Mouse (Mus musculus) retina, adult 2 months (tissue): ENCODE data around the gene Cacna1c.

Experiments used
- DNase-seq: peaks from one replicate; pipeline ENCODE4 v3.0.0-alpha.2; 2012; ENCODE audit warnings: low read depth, low spot score

Cacna1c gene

GRCm38 (mm10) chr6:119145109-119145508 is 51.1 kb downstream of the Cacna1c start:
- no peak for DNase-seq

GRCm38 (mm10) chr6:119139561-119139960 is 56.7 kb downstream of the Cacna1c start:
- DNase-seq, result no peak

- no peak for DNase-seq
Observed at GRCm38 (mm10) chr6:119137768-119138167, 58.5 kb downstream of the Cacna1c start.

- DNase-seq, result no peak
Observed at GRCm38 (mm10) chr6:119132863-119133262, 63.4 kb downstream of the Cacna1c start.

GRCm38 (mm10) chr6:119132111-119132735 is 64.0 kb downstream of the Cacna1c start:
- no peak for DNase-seq

GRCm38 (mm10) chr6:119129664-119130063 is 66.6 kb downstream of the Cacna1c start:
- no peak for DNase-seq

GRCm38 (mm10) chr6:119128521-119128920 is 67.7 kb downstream of the Cacna1c start:
- DNase-seq, result no peak

GRCm38 (mm10) chr6:119128076-119128475 is 68.1 kb downstream of the Cacna1c start:
- no peak for DNase-seq

- DNase-seq, result no peak
Observed at GRCm38 (mm10) chr6:119126991-119127390, 69.2 kb downstream of the Cacna1c start.

- no peak for DNase-seq
Observed at GRCm38 (mm10) chr6:119118371-119118770, 77.8 kb downstream of the Cacna1c start.

- no peak for DNase-seq
Observed at GRCm38 (mm10) chr6:119116290-119116689, 79.9 kb downstream of the Cacna1c start.

- no peak for DNase-seq
Observed at GRCm38 (mm10) chr6:119113362-119113761, 82.9 kb downstream of the Cacna1c start.

- no peak for DNase-seq
Observed at GRCm38 (mm10) chr6:119110369-119110768, 85.8 kb downstream of the Cacna1c start.

GRCm38 (mm10) chr6:119108466-119109394 is 87.5 kb downstream of the Cacna1c start:
- DNase-seq, result no peak

- no peak for DNase-seq
Observed at GRCm38 (mm10) chr6:119107856-119108465, 88.3 kb downstream of the Cacna1c start.

GRCm38 (mm10) chr6:119107140-119107855 is 88.9 kb downstream of the Cacna1c start:
- DNase-seq, result no peak

- no peak for DNase-seq
Observed at GRCm38 (mm10) chr6:119106726-119107125, 89.5 kb downstream of the Cacna1c start.

- no peak for DNase-seq
Observed at GRCm38 (mm10) chr6:119105651-119106595, 90.3 kb downstream of the Cacna1c start.

GRCm38 (mm10) chr6:119104246-119104645 is 92.0 kb downstream of the Cacna1c start:
- DNase-seq, result no peak

GRCm38 (mm10) chr6:119102936-119103335 is 93.3 kb downstream of the Cacna1c start:
- no peak for DNase-seq

GRCm38 (mm10) chr6:119099333-119099732 is 96.9 kb downstream of the Cacna1c start:
- no peak for DNase-seq
